Mouse (Mus musculus) heart, embryonic 11.5 days (tissue): ENCODE data around the gene Rtcb. TPM values are rescaled to one million over a fixed set of nuclear protein-coding genes. Genes with fewer than 3 reads are reported as not detected.

Source experiments
- ATAC-seq: fragments of 200-750 bp; cut with Nextera tagmentation; replicated peaks from 2 replicates; pipeline ENCODE4 v1.8.0; 2017; ENCODE audit warnings: moderate library complexity; ENCODE audit not compliant: insufficient number of reproducible peaks, low FRiP score, low TSS enrichment
- H3K27ac ChIP-seq: fragments of 300-500 bp; sonication (generic); 2 replicates; pipeline ENCODE4 v1.5.1; 2014; ENCODE audit warnings: mild to moderate bottlenecking, low read depth, low read length
- H3K27me3 ChIP-seq: fragments of 300-500 bp; sonication (generic); 2 replicates; pipeline ENCODE4 v1.6.1; 2014; ENCODE audit warnings: mild to moderate bottlenecking, low read length, mixed read lengths; ENCODE audit not compliant: control insufficient read depth, insufficient read depth
- H3K36me3 ChIP-seq: fragments of 300-500 bp; sonication (generic); 2 replicates; pipeline ENCODE4 v1.6.1; 2014; ENCODE audit warnings: mild to moderate bottlenecking, low read length, moderate library complexity, mixed read lengths; ENCODE audit not compliant: control insufficient read depth, insufficient read depth
- H3K4me1 ChIP-seq: fragments of 300-500 bp; sonication (generic); 2 replicates; pipeline ENCODE4 v1.6.1; 2014; ENCODE audit warnings: low read length; ENCODE audit not compliant: control insufficient read depth, insufficient read depth
- H3K4me2 ChIP-seq: fragments of 300-500 bp; sonication (generic); 2 replicates; pipeline ENCODE4 v1.6.1; 2014; ENCODE audit warnings: mild to moderate bottlenecking, moderate library complexity
- H3K4me3 ChIP-seq: fragments of 300-500 bp; sonication (generic); 2 replicates; pipeline ENCODE4 v1.5.1; 2014; ENCODE audit warnings: low read depth, low read length
- H3K9ac ChIP-seq: fragments of 300-500 bp; sonication (generic); 2 replicates; pipeline ENCODE4 v1.6.1; 2014; ENCODE audit warnings: mild to moderate bottlenecking, low read depth, low read length, moderate library complexity
- H3K9me3 ChIP-seq: fragments of 300-500 bp; sonication (generic); replicated peaks from 2 replicates; pipeline ENCODE4 v1.6.1; 2016; ENCODE audit warnings: low read length; ENCODE audit not compliant: control insufficient read depth
- WGBS: fragments of 180-500 bp; shearing (Covaris S2); extraction: QIAGEN DNeasy Blood & Tissue Kit; methylation state at CpG from one replicate; pipeline ENCODE4 v1.1.7; 2014; ENCODE audit not compliant: insufficient replicate concordance; 5-methylcytosine and 5-hydroxymethylcytosine counted together
- polyA plus RNA-seq: library from polyadenylated mRNA; unstranded; fragments of >200 nt; fragmentation: Nextera tagmentation; extraction: Ambion mirVana; gene quantifications from 2 replicates; pipeline ENCODE4 v1.2.1, GENCODE M21; 2014

Rtcb gene
- polyA plus RNA-seq: 113 and 127 TPM in 2 replicates

GRCm38 (mm10) chr10:85957464-85957950 is at the start of gene Rtcb:
Gene Rtcb (minus strand): TSS chr10:85957823.
- Histone ChIP-seq H3K27ac (peak within 1 kb of the TSS; percentile 74), H3K4me2 (peak within 1 kb of the TSS; percentile 90), H3K36me3 (peaks cover 13% of the 10 kb centered on the region), H3K9me3 (no peaks in the 10 kb centered on the region), H3K4me3 (peak within 1 kb of the TSS; percentile 98), H3K9ac (peak within 1 kb of the TSS; percentile 98), H3K4me1 (no peaks in the 10 kb centered on the region), H3K27me3 (no peaks in the 10 kb centered on the region; the same call in 1 of the 2 replicates)
- under 1% methylated on average over 38 of the region's 38 CpGs for WGBS
- peak; percentile 90 for ATAC-seq

- no peak overlapping the region for H3K9ac ChIP-seq
- H3K4me1 ChIP-seq: no peaks in the 10 kb centered on the region
- no peak overlapping the region for H3K27ac ChIP-seq
- no peaks in the 10 kb centered on the region for H3K27me3 ChIP-seq
- H3K36me3 ChIP-seq: no peaks in the 10 kb centered on the region
- H3K9me3 ChIP-seq: no peaks in the 10 kb centered on the region
- WGBS: 73% methylated on average over 5 of the region's 5 CpGs
- H3K4me3 ChIP-seq: no peak overlapping the region
- no peak for ATAC-seq
- H3K4me2 ChIP-seq: no peak overlapping the region
These were observed 48.8 kb upstream of the Rtcb start for GRCm38 (mm10) chr10:86006455-86006854.

GRCm38 (mm10) chr10:86000447-86000846 is 42.8 kb upstream of the Rtcb start:
- Histone ChIP-seq H3K36me3 (no peaks in the 10 kb centered on the region), H3K9ac (no peak overlapping the region), H3K9me3 (no peaks in the 10 kb centered on the region), H3K4me2 (no peak overlapping the region), H3K27me3 (no peaks in the 10 kb centered on the region), H3K27ac (no peak overlapping the region), H3K4me1 (no peaks in the 10 kb centered on the region), H3K4me3 (no peak overlapping the region)
- 90% methylated on average over 4 of the region's 4 CpGs for WGBS
- ATAC-seq: no peak

- no peak overlapping the region for H3K9ac ChIP-seq
- WGBS: 70% methylated on average over 5 of the region's 5 CpGs
- ATAC-seq: no peak
These were observed 37.0 kb upstream of the Rtcb start for GRCm38 (mm10) chr10:85994543-85995104.

GRCm38 (mm10) chr10:85993836-85994235 is 36.2 kb upstream of the Rtcb start:
- Histone ChIP-seq H3K9me3 (no peaks in the 10 kb centered on the region), H3K36me3 (no peaks in the 10 kb centered on the region), H3K27me3 (no peaks in the 10 kb centered on the region), H3K4me1 (no peaks in the 10 kb centered on the region), H3K4me2 (no peak overlapping the region), H3K4me3 (no peak overlapping the region), H3K27ac (no peak overlapping the region), H3K9ac (no peak overlapping the region)
- ATAC-seq: no peak
- 82% methylated on average over 9 of the region's 9 CpGs for WGBS

More at GRCm38 (mm10) chr10:85994543-85995104, 37.0 kb upstream of the Rtcb start:
- Histone ChIP-seq H3K4me3 (no peak overlapping the region), H3K4me2 (no peak overlapping the region), H3K4me1 (no peaks in the 10 kb centered on the region), H3K27ac (no peak overlapping the region), H3K27me3 (no peaks in the 10 kb centered on the region), H3K36me3 (no peaks in the 10 kb centered on the region), H3K9me3 (no peaks in the 10 kb centered on the region)

- Histone ChIP-seq H3K27ac (no peak overlapping the region), H3K9me3 (no peaks in the 10 kb centered on the region), H3K4me1 (no peaks in the 10 kb centered on the region), H3K4me2 (no peak overlapping the region), H3K4me3 (no peak overlapping the region), H3K36me3 (no peaks in the 10 kb centered on the region), H3K27me3 (no peaks in the 10 kb centered on the region), H3K9ac (no peak overlapping the region)
- ATAC-seq: no peak
- WGBS: 74% methylated on average over 4 of the region's 4 CpGs
These were observed 34.8 kb upstream of the Rtcb start for GRCm38 (mm10) chr10:85992412-85992811.

- H3K36me3 ChIP-seq: no peaks in the 10 kb centered on the region
- H3K4me1 ChIP-seq: no peaks in the 10 kb centered on the region
- H3K9me3 ChIP-seq: no peaks in the 10 kb centered on the region
- H3K4me3 ChIP-seq: no peak overlapping the region
- 66% methylated on average over 6 of the region's 6 CpGs for WGBS
- H3K27ac ChIP-seq: no peak overlapping the region
- no peak overlapping the region for H3K4me2 ChIP-seq
- ATAC-seq: no peak
- no peaks in the 10 kb centered on the region for H3K27me3 ChIP-seq
- no peak overlapping the region for H3K9ac ChIP-seq
These were observed 31.9 kb upstream of the Rtcb start for GRCm38 (mm10) chr10:85989412-85990115.

- H3K4me3 ChIP-seq: no peak overlapping the region
- WGBS: 63% methylated on average over 4 of the region's 4 CpGs
These were observed 15.3 kb upstream of the Rtcb start for GRCm38 (mm10) chr10:85972915-85973314.

More at GRCm38 (mm10) chr10:85972915-85973314, 15.3 kb upstream of the Rtcb start:
- H3K4me2 ChIP-seq: no peak overlapping the region
- H3K27ac ChIP-seq: no peak overlapping the region
- no peaks in the 10 kb centered on the region for H3K4me1 ChIP-seq
- no peak for ATAC-seq
- H3K9ac ChIP-seq: no peak overlapping the region
- H3K27me3 ChIP-seq: no peaks in the 10 kb centered on the region
- H3K36me3 ChIP-seq: no peaks in the 10 kb centered on the region
- 0 out of 2 replicates have a peak, but pooled peaks cover 3% of the 10 kb centered on the region for H3K9me3 ChIP-seq
